In the genomic region with DNA sequence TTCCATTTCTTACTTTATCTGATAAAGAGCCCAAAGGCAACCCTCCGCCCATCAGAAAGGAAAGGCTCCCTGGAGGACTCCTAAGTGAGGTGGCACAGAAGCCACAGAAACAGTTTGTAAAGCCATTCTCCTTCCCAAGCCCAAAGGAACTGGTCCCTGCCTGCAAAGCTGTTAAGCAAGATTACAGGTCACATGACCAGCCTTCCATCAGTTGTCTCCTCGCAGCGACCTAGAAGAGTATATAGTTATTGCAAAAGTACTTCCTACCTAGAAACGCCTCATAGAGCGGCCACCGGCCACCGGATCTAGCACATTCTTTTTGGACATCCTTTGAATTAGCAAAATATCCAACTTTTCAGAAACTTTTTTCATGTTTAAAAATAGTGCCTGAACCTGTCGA, we compare ENCODE assay signal across 29 mouse cellular contexts. TPM values are rescaled to one million over a fixed set of nuclear protein-coding genes. Genes with fewer than 3 reads are reported as not detected.
DNase-seq lines count a peak whose midpoint lies in the region; ATAC-seq and TF ChIP-seq lines count a peak whose summit lies in the region.
"Had no signal": no experiment of that assay in that cellular context is flagged by ENCODE, and none has a peak within 500 bp of the region (broad histone marks: within the 10 kb centered on the region; RNA-seq: fewer than 3 reads in every experiment).

No protein-coding gene starts in this region.

- no peak for TF ChIP-seq EP300 in MEL (IDR thresholded peaks at IDR 0.05; ENCODE audit: low read depth in 1 of 2, low read length in 2 of 2)

- peak; percentile 72 for DNase-seq in 416B (ENCODE audit: low read depth)
- no peak for DNase-seq in MEL (ENCODE audit: low read depth, low spot score)
- peak; percentile 21 for DNase-seq in yolk sac, embryonic 10.5 days (ENCODE audit: low spot score)
- DNase-seq in forebrain, postnatal 0 days, result no peak
- no peak for DNase-seq in urinary bladder, postnatal 14 days (ENCODE audit: low spot score)
- DNase-seq in thymus, postnatal 0 days (ENCODE audit: low spot score), result no peak
- DNase-seq: adrenal gland, postnatal 10 days; adrenal gland, postnatal 36 days; cerebellum, adult 18-20 months; cerebellum, adult 9-10 months; cerebellum, postnatal 25 days; embryo, embryonic 11 days; gastrocnemius, adult 2 months; gastrocnemius, postnatal 14 days; heart, adult 18-20 months; heart, postnatal 10 days; heart, postnatal 36 days had no signal

- no peaks in the 10 kb centered on the region for H3K9me3 ChIP-seq in MEL (replicated peaks; ENCODE audit: insufficient read depth, low read length)
- H3K9me3 ChIP-seq in forebrain, postnatal 0 days (ENCODE audit: low read length), result no peaks in the 10 kb centered on the region
- H3K9me3 ChIP-seq: forebrain, embryonic 10.5 days; forebrain, embryonic 13.5 days; G1E; heart, embryonic 12.5 days; heart, embryonic 15.5 days; hindbrain, embryonic 10.5 days; hindbrain, embryonic 13.5 days; intestine, embryonic 15.5 days had no signal

- TF ChIP-seq RAD21 in MEL (IDR thresholded peaks at IDR 0.05; ENCODE audit: low read depth, low read length), result no peak

- ATAC-seq in granulocyte monocyte progenitor cell, adult 5-6 weeks (replicated peaks; ENCODE audit: poor library complexity, severe bottlenecking), result peak; percentile 56
- no peak for ATAC-seq in forebrain, postnatal 0 days
- ATAC-seq: forebrain, embryonic 13.5 days; forebrain, embryonic 16.5 days; hindbrain, embryonic 16.5 days; intestine, embryonic 15.5 days had no signal

- H3K4me2 ChIP-seq in forebrain, postnatal 0 days (ENCODE audit: low read depth), result no peak overlapping the region
- H3K4me2 ChIP-seq: forebrain, embryonic 13.5 days; heart, embryonic 12.5 days; heart, embryonic 15.5 days; hindbrain, embryonic 13.5 days; intestine, embryonic 15.5 days had no signal

- no peaks in the 10 kb centered on the region for H3K4me1 ChIP-seq in MEL (ENCODE audit: control insufficient read depth in 1 of 2, insufficient read depth in 2 of 2, low read length in 2 of 2)
- H3K4me1 ChIP-seq in forebrain, postnatal 0 days (ENCODE audit: insufficient read depth), result no peaks in the 10 kb centered on the region
- H3K4me1 ChIP-seq: forebrain, embryonic 10.5 days; forebrain, embryonic 13.5 days; heart, embryonic 12.5 days; heart, embryonic 15.5 days; intestine, embryonic 15.5 days had no signal

- no peak for TF ChIP-seq CTCF in MEL (IDR thresholded peaks at IDR 0.05 in 2 of 3, conservative IDR thresholded peaks at IDR 0.05 in 1 of 3; ENCODE audit: control insufficient read depth in 1 of 3, insufficient read depth in 1 of 3, low read depth in 2 of 3, low read length in 3 of 3, poor library complexity in 1 of 3, severe bottlenecking in 1 of 3)
- TF ChIP-seq CTCF in forebrain, postnatal 0 days (IDR thresholded peaks at IDR 0.05; ENCODE audit: low read depth), result no peak

- no peak overlapping the region for H3K27ac ChIP-seq in MEL (ENCODE audit: control insufficient read depth, low read depth, low read length)
- no peak overlapping the region for H3K27ac ChIP-seq in forebrain, postnatal 0 days (ENCODE audit: low read depth, low read length)
- H3K27ac ChIP-seq: forebrain, embryonic 10.5 days; forebrain, embryonic 13.5 days; gastrocnemius, adult 2 months; heart, embryonic 15.5 days; hindbrain, embryonic 10.5 days; hindbrain, embryonic 13.5 days; intestine, embryonic 15.5 days had no signal

- TF ChIP-seq POLR2A in MEL (IDR thresholded peaks at IDR 0.05; ENCODE audit: control insufficient read depth in 1 of 2, insufficient read depth in 1 of 2, low read depth in 1 of 2, low read length in 2 of 2, poor library complexity in 1 of 2), result no peak

- no peak overlapping the region for H3K4me3 ChIP-seq in MEL (ENCODE audit: control insufficient read depth in 1 of 2, insufficient read depth in 1 of 2, low read depth in 2 of 2, low read length in 2 of 2)
- no peak overlapping the region for H3K4me3 ChIP-seq in forebrain, postnatal 0 days (ENCODE audit: low read depth, low read length)
- H3K4me3 ChIP-seq: forebrain, embryonic 10.5 days; forebrain, embryonic 13.5 days; gastrocnemius, adult 2 months; heart, embryonic 12.5 days; heart, embryonic 15.5 days; hindbrain, embryonic 10.5 days; hindbrain, embryonic 13.5 days; intestine, embryonic 15.5 days had no signal

- H3K79me2 ChIP-seq in MEL (ENCODE audit: control insufficient read depth, insufficient read depth, low read length, poor library complexity), result no peaks in the 10 kb centered on the region

- no peak overlapping the region for H3K9ac ChIP-seq in MEL (ENCODE audit: control insufficient read depth, low read depth, low read length, poor library complexity, severe bottlenecking)
- H3K9ac ChIP-seq in forebrain, postnatal 0 days, result no peak overlapping the region
- H3K9ac ChIP-seq: forebrain, embryonic 13.5 days; heart, embryonic 12.5 days; heart, embryonic 15.5 days; hindbrain, embryonic 13.5 days; intestine, embryonic 15.5 days had no signal

- no peaks in the 10 kb centered on the region for H3K36me3 ChIP-seq in MEL (ENCODE audit: control insufficient read depth in 1 of 2, insufficient read depth in 2 of 2, low read length in 2 of 2)
- peaks cover 6% of the 10 kb centered on the region; the same call in 1 of the 2 replicates for H3K36me3 ChIP-seq in forebrain, postnatal 0 days (ENCODE audit: insufficient read depth)

- H3K27me3 ChIP-seq in MEL (ENCODE audit: control insufficient read depth in 1 of 2, insufficient read depth in 2 of 2, low read length in 2 of 2), result no peaks in the 10 kb centered on the region
- no peaks in the 10 kb centered on the region for H3K27me3 ChIP-seq in forebrain, postnatal 0 days (ENCODE audit: insufficient read depth, low read length)
- H3K27me3 ChIP-seq: CH12.LX; forebrain, embryonic 13.5 days; heart, embryonic 12.5 days; heart, embryonic 15.5 days; hindbrain, embryonic 13.5 days; intestine, embryonic 15.5 days had no signal

- WGBS in forebrain, postnatal 0 days, result 88% methylated on average over 8 of the region's 8 CpGs

TF ChIP-seq in MEL, 35 proteins besides CTCF, POLR2A, EP300 and RAD21:
- TF ChIP-seq HCFC1 (IDR thresholded peaks at IDR 0.05; ENCODE audit: low read depth, low read length) (no peak), ZNF384 (IDR thresholded peaks at IDR 0.05; ENCODE audit: low read depth, low read length) (no peak), ZMIZ1 (IDR thresholded peaks at IDR 0.05; ENCODE audit: low read depth, low read length) (no peak), USF1 (IDR thresholded peaks at IDR 0.05; ENCODE audit: low read depth, low read length) (peak; percentile 73)
TF ChIP-seq in MEL: peak in this region for 1.

RNA-seq across cellular contexts. Expression of gene Zbed3, which starts 20.1 kb away (rescaled TPM):
- not detected in 2 replicates for total RNA-seq in MEL (2012; rRNA removed)
- not detected for polyA plus RNA-seq in MEL (2012; ENCODE audit: insufficient read depth in 1 of 2, insufficient read length in 2 of 2, low read depth in 1 of 2, low replicate concordance in 2 of 2, missing spikeins in 1 of 2)
- 32.4 and 32.9 TPM in 2 replicates for total RNA-seq in granulocyte monocyte progenitor cell, adult 5-6 weeks (2014; fragmentation: Nextera tagmentation)
- total RNA-seq in granulocyte monocyte progenitor cell, adult 5-6 weeks (2017), result 4.6 and 5.0 TPM in 2 replicates
- 11.1 and 15.8 TPM in 2 replicates for total RNA-seq in forebrain, postnatal 0 days (2014; rRNA removed)
- polyA plus RNA-seq in forebrain, postnatal 0 days (2015; fragmentation: Nextera tagmentation; extraction: Ambion mirVana), result 30.8 and 31.4 TPM in 2 replicates
- polyA plus RNA-seq in thymus, postnatal 0 days (2015; fragmentation: Nextera tagmentation; extraction: Ambion mirVana), result 31.6 and 32.4 TPM in 2 replicates
- polyA plus RNA-seq: G1E had no signal

RNA-seq across cellular contexts. Expression of gene Aggf1, which starts 31.7 kb away (rescaled TPM):
- total RNA-seq in MEL (2012; rRNA removed), result 46.1 and 55.1 TPM in 2 replicates
- polyA plus RNA-seq in MEL (2012; ENCODE audit: insufficient read depth in 1 of 2, insufficient read length in 2 of 2, low read depth in 1 of 2, low replicate concordance in 2 of 2, missing spikeins in 1 of 2), result 10 to 100 TPM; 50.5 to 74.5 TPM
- 28.1 and 37.4 TPM in 2 replicates for total RNA-seq in granulocyte monocyte progenitor cell, adult 5-6 weeks (2014; fragmentation: Nextera tagmentation)
- 41.3 and 52.6 TPM in 2 replicates for total RNA-seq in granulocyte monocyte progenitor cell, adult 5-6 weeks (2017)
- total RNA-seq in forebrain, postnatal 0 days (2014; rRNA removed), result 34.3 and 36.5 TPM in 2 replicates
- polyA plus RNA-seq in forebrain, postnatal 0 days (2015; fragmentation: Nextera tagmentation; extraction: Ambion mirVana), result 31.0 and 32.8 TPM in 2 replicates
- polyA plus RNA-seq in thymus, postnatal 0 days (2015; fragmentation: Nextera tagmentation; extraction: Ambion mirVana), result 36.3 and 36.8 TPM in 2 replicates

Comparison
In these comparisons a context has a peak if more than half of its experiments do, and no peak if none do; other contexts are left out.
1. DNase-seq: peak in 416B (single experiment) and yolk sac, embryonic 10.5 days (single experiment); none in MEL (single experiment), forebrain, postnatal 0 days (single experiment), urinary bladder, postnatal 14 days (single experiment) and thymus, postnatal 0 days (single experiment).